8 mouse cellular contexts compared by ENCODE assay signal in the genomic region with DNA sequence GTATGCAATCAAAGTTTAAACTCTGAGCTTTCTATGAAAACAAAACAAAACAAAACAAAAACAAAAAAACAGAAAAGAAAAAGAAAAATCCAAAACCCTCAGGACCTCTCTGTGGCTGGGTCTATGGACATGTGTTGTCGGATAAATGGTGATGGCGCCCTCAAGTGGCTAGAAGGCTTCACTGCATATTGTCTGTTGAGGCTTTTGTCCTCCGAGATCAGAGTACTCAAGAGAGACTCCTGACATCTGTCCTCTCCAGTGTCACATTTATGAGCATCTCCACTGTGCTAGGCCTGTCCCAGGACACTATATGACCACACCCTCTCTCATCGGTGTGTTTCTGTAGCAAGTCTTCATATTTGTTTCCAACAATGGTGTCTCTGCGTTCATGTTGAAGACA.
DNase-seq lines count a peak whose midpoint lies in the region; ATAC-seq and TF ChIP-seq lines count a peak whose summit lies in the region.

No protein-coding gene starts in this region.

- H3K9ac ChIP-seq in embryonic facial prominence, embryonic 14.5 days (ENCODE audit: low read depth, low read length), result peak overlapping the region; percentile 3; the same call in 1 of the 2 replicates

- H3K36me3 ChIP-seq in embryonic facial prominence, embryonic 14.5 days (ENCODE audit: control insufficient read depth, insufficient read depth, low read length), result peaks cover 45% of the 10 kb centered on the region
- no peaks in the 10 kb centered on the region for H3K36me3 ChIP-seq in thymus, adult 2 months (ENCODE audit: control insufficient read depth, insufficient read depth, low read length)

- peak; percentile 40; the same call in 1 of the 2 replicates for TF ChIP-seq CTCF in bone marrow, adult 2 months (IDR thresholded peaks at IDR 0.05; ENCODE audit: control insufficient read depth, insufficient read depth, low read length)
- TF ChIP-seq CTCF in thymus, adult 2 months (IDR thresholded peaks at IDR 0.05; ENCODE audit: borderline replicate concordance, control insufficient read depth, extremely low read depth, insufficient read depth, low read length, poor library complexity), result no peak

- 26% methylated on average over 5 of the region's 5 CpGs for WGBS in bone marrow, adult 2 months
- 24% methylated on average over 5 of the region's 5 CpGs for WGBS in embryonic facial prominence, embryonic 14.5 days
- WGBS in thymus, adult 2 months, result 30% methylated on average over 5 of the region's 5 CpGs

- intact Hi-C loops in heart, postnatal 10 days (cut with DNase I), result loop anchor here (1.0 to 5.0 kb wide), 4 partner anchors 90 to 490 kb away; no protein-coding TSS in a partner anchor

- H3K27me3 ChIP-seq in embryonic facial prominence, embryonic 14.5 days (replicated peaks; ENCODE audit: control insufficient read depth, insufficient read depth, low read length), result no peaks in the 10 kb centered on the region
- H3K27me3 ChIP-seq in thymus, adult 2 months (ENCODE audit: control insufficient read depth, insufficient read depth, low read length), result no peaks in the 10 kb centered on the region

- H3K27ac ChIP-seq in bone marrow, adult 2 months (ENCODE audit: control insufficient read depth, insufficient read depth, low read depth, low read length, poor library complexity), result no peak overlapping the region
- H3K27ac ChIP-seq in embryonic facial prominence, embryonic 14.5 days (replicated peaks; ENCODE audit: low read depth, low read length), result peak overlapping the region; percentile 83
- no peak overlapping the region for H3K27ac ChIP-seq in thymus, adult 2 months (ENCODE audit: control insufficient read depth, insufficient read depth, low read length)

- peak; percentile 69 to 77 for DNase-seq in CD8-positive naive resting alpha-beta T cell, adult 2 months (ENCODE audit: low read depth in 2 of 2, low spot score in 2 of 2)
- peak; percentile 87 for DNase-seq in embryonic facial prominence, embryonic 14.5 days (ENCODE audit: low spot score)
- peak; percentile 84 to 89 for DNase-seq in heart, postnatal 10 days
- DNase-seq in kidney, postnatal 25 days, result peak; percentile 71 to 82
- peak; percentile 66 for DNase-seq in lung, adult 18-20 months
- peak; percentile 57 for DNase-seq in ovary, postnatal 10 days (ENCODE audit: low spot score)
- peak; percentile 79 for DNase-seq in thymus, adult 2 months

- no peak overlapping the region for H3K4me3 ChIP-seq in bone marrow, adult 2 months (replicated peaks; ENCODE audit: control insufficient read depth, low read depth, low read length)
- no peak overlapping the region for H3K4me3 ChIP-seq in embryonic facial prominence, embryonic 14.5 days (ENCODE audit: low read depth, low read length)
- H3K4me3 ChIP-seq in thymus, adult 2 months (ENCODE audit: control insufficient read depth, insufficient read depth, low read length), result no peak overlapping the region

- no peaks in the 10 kb centered on the region for H3K4me1 ChIP-seq in bone marrow, adult 2 months (ENCODE audit: control insufficient read depth, insufficient read depth, low read length)
- H3K4me1 ChIP-seq in embryonic facial prominence, embryonic 14.5 days (ENCODE audit: control insufficient read depth, insufficient read depth, low read length), result peaks cover 12% of the 10 kb centered on the region
- H3K4me1 ChIP-seq in thymus, adult 2 months (replicated peaks; ENCODE audit: control insufficient read depth, insufficient read depth, low read length), result no peaks in the 10 kb centered on the region

- peaks cover 9% of the 10 kb centered on the region; the same call in 1 of the 2 replicates for H3K9me3 ChIP-seq in embryonic facial prominence, embryonic 14.5 days (ENCODE audit: control insufficient read depth, low read length)

- peak; percentile 60 for ATAC-seq in embryonic facial prominence, embryonic 14.5 days (ENCODE audit: low read depth)

- TF ChIP-seq POLR2A in bone marrow, adult 2 months (IDR thresholded peaks at IDR 0.05; ENCODE audit: borderline replicate concordance, control insufficient read depth, low read depth, low read length), result no peak
- no peak for TF ChIP-seq POLR2A in thymus, adult 2 months (IDR thresholded peaks at IDR 0.05; ENCODE audit: control insufficient read depth, extremely low read depth, insufficient read depth, low read length, poor library complexity)

- no peak overlapping the region for H3K4me2 ChIP-seq in embryonic facial prominence, embryonic 14.5 days (ENCODE audit: low read depth, low read length)
